Mouse (Mus musculus): ENCODE results near the gene Bpifb4. TPM values are rescaled to one million over a fixed set of nuclear protein-coding genes. Genes with fewer than 3 reads are reported as not detected.

Bpifb4 gene
- total RNA-seq (2023): not detected

GRCm38 (mm10) chr2:153937843-153938242 lies at the start of gene Bpifb4:
Gene Bpifb4, plus strand, starts transcription at chr2:153938212.

DNA sequence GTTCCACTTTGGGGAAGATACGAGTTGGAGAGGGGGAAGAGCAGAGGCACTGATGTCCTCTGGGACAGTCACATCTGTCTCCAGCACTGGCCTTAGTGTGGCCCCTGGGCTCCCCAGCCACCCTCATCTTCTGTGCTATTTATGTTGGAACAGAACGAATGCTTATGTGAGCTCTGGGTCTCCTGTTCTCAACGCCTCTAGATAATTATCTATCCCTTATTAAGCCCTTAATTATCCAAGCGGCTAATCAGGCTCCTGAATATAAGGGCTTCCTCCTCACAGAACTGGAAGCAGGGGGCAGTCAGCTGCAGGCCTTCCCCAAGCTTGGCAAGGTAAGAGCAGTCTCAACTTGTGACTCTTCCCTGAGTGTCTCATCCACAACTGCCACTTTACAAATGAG lies 37.9 kb upstream of the Bpifb4 start, which contains the start of gene Bpifb6:
Gene Bpifb6, plus strand, starts transcription at position 301 of the 400 bp plus-strand sequence.

DNA sequence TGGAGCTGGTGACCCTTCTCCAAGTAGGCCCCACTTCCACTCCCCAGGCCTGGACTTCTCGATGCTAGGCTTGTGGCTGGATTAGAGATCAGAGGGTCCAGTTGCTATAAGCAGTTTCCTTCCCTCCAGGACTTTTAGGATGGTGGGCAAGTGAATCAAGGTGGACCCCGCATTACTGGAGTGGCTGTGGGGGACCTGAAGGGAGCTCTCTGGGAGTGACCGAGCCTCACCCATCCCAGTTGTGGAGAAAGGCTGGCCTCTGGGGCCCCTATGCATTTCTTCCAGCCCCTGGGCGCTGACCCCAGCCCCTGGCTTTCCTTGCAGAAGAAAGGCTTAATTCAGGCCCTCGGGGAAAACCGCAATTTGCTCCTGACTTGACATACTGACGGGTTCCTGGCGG lies 20.1 kb upstream of the Bpifb4 start, which contains the start of gene Bpifb3:
Gene Bpifb3, plus strand, starts transcription at position 301 of the 400 bp plus-strand sequence.

DNA sequence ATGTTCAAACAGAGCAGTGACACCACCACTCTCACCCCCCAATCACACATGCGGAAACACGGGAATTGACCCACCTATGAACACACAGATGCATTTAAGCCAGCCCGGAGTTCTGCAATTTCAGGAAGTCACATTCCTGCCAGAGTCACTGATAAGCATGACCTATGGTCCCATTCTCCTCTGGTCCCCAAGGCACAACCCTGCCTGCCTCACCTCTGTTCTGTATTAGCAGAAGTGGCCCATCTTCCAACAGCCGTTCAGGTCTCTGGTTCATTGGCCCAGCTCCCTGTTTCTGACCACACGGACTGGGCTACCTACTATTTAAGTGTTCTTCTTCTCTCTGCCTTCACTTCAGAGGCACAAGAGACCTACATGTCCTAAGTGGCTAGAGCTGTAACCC lies 36.6 kb downstream of the Bpifb4 start, which contains the start of gene Bpifa6:
Gene Bpifa6, plus strand, starts transcription at position 364 of the 400 bp plus-strand sequence.

DNA sequence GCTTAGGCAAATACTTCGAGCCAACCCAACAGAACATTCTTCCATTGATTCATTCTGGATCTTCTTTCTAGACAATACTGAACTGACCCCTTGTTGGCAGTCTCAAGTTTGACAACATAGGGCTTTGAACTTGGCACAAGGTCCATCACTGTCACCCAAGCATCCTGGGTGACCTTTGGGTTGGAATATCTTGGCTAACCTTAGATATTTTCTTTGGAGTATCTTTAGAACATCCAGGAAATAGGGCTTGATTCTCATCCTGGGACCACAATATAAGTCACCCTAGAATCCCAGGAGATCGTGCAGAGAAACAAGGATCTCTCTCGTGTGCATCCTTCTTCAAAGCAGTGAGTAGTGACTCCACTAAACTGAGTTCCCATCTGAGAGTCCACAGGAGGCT lies 70.0 kb downstream of the Bpifb4 start, which contains the start of gene Bpifa2:
Gene Bpifa2, plus strand, starts transcription at position 301 of the 400 bp plus-strand sequence.

Other genes with a start within 250 kb of the Bpifb4 start
- gene Dnmt3c, start 241.6 kb upstream of the Bpifb4 start, total RNA-seq (2023): not detected
- gene Mapre1, start 196.9 kb upstream of the Bpifb4 start, total RNA-seq (2023): 147 TPM
- gene Efcab8, start 158.3 kb upstream of the Bpifb4 start, total RNA-seq (2023): 1.4 TPM
- not detected for gene Sun5, start 67.1 kb upstream of the Bpifb4 start, total RNA-seq (2023)
- not detected for gene Bpifb2, start 63.2 kb upstream of the Bpifb4 start, total RNA-seq (2023)
- not detected for gene Bpifb6, start 37.8 kb upstream of the Bpifb4 start, total RNA-seq (2023)
- not detected for gene Bpifb3, start 20.0 kb upstream of the Bpifb4 start, total RNA-seq (2023)
- not detected for gene Bpifa6, start 36.7 kb downstream of the Bpifb4 start, total RNA-seq (2023)
- gene Bpifa2, start 70.1 kb downstream of the Bpifb4 start, total RNA-seq (2023): not detected
- not detected for gene Bpifa3, start 192.1 kb downstream of the Bpifb4 start, total RNA-seq (2023)
- not detected for gene Bpifa1, start 204.7 kb downstream of the Bpifb4 start, total RNA-seq (2023)
- gene Bpifa5, start 224.4 kb downstream of the Bpifb4 start, total RNA-seq (2023): not detected

Data from CD4-positive naive resting alpha-beta T cell, adult 76 days (primary cell).